Mouse (Mus musculus) subcutaneous adipose tissue, adult 2 months (tissue): Measurements from ENCODE around the gene Xbp1. TPM values are rescaled to one million over a fixed set of nuclear protein-coding genes. Genes with fewer than 3 reads are reported as not detected.

Experiments used
- polyA plus RNA-seq: library from polyadenylated mRNA; depleted of rRNA; stranded (reverse); fragments of >200 nt; gene quantifications from 2 replicates; pipeline ENCODE4 v1.2.3, GENCODE M21; 2012; ENCODE audit warnings: low replicate concordance; rRNA removed

The Xbp1 gene
- 123 and 215 TPM in 2 replicates for polyA plus RNA-seq

DNA sequence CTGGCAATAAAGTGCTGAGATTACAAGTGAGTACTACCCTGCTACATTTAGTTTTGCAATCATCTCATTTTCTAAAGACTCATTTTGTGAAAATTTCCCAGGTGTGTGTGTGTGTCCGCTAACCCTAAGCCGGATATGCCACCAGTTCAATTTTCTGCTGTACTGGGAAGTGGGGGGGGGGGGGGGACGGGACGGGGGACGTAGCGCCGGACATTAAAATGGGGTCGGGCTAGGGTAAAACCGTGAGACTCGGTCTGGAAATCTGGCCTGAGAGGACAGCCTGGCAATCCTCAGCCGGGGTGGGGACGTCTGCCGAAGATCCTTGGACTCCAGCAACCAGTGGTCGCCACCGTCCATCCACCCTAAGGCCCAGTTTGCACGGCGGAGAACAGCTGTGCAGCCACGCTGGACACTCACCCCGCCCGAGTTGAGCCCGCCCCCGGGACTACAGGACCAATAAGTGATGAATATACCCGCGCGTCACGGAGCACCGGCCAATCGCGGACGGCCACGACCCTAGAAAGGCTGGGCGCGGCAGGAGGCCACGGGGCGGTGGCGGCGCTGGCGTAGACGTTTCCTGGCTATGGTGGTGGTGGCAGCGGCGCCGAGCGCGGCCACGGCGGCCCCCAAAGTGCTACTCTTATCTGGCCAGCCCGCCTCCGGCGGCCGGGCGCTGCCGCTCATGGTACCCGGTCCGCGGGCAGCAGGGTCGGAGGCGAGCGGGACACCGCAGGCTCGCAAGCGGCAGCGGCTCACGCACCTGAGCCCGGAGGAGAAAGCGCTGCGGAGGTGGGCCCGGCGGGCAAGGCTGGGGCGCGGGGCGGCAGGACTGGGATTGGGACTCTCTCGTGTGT is at the start of gene Xbp1:
Xbp1 (plus strand) TSS at position 248 of the 854 bp plus-strand sequence.

DNA sequence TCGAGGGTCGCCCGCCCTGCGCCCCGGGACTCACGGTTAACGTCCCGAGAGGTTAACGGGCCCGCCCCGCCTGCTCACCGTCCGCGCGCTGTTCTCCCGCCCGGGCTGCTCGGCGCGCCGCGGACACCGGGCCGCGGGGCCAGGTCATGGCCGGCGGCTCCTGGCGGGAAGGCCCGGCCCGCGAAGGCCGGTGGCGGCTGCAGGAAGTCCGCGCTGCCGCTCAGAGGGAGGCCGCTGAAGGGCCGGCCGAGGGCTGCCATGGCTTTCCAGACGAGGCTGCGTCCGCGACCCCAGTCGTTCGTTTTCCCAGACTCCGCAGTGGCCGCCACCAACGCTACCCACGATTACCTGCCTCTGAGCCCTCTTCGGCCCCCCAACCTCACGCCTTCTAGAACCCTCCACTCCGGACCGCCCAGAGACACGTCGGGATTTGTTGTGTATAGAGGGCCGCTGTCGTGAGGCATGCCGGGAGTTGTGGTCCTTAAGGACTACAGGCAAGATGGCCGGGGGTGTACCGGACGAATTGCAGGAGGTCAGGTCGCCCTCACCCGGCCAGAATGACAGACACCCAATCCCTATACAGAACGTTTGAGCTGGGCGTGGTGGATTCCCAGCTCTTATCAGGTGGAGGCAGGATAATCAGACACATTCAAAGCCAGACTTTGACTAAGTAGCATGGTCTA is 21.5 kb downstream of the Xbp1 start, which contains the start of gene Ccdc117:
Ccdc117 (minus strand) TSS at position 389 of the 683 bp plus-strand sequence.

DNA sequence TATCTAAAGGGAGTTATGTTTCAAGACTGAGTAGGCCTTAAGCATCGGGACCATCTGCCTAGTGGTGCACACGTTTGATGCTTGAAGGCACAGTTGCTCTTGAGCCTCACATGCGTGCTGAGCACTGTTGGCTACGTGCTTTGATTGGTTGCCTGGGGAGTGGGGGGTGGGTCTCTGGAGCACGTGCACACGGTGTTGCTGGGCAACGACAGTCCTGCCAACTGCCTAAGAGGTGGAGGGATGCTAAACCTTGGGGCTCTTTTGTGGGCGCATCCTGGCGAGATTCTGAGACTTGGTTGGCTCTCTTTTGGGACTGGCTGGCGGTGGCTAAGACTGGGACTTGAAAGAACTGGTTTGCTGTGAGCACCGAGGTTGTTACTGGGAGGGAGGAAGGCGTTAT is 49.0 kb downstream of the Xbp1 start, which contains the start of gene Ankrd36:
Ankrd36 (plus strand) TSS at position 211 of the 400 bp plus-strand sequence.

Other genes starting within 250 kb of the Xbp1 start
- gene Znrf3, start 75.8 kb upstream of the Xbp1 start, polyA plus RNA-seq: 3.6 and 14.0 TPM in 2 replicates
- gene Ccdc117, start 21.5 kb downstream of the Xbp1 start, polyA plus RNA-seq: 6.2 and 12.3 TPM in 2 replicates
- not detected in 2 replicates for gene Ankrd36, start 49.0 kb downstream of the Xbp1 start, polyA plus RNA-seq
- 107 and 215 TPM in 2 replicates for gene Mrps24, start 195.0 kb downstream of the Xbp1 start, polyA plus RNA-seq
- 24.1 and 32.3 TPM in 2 replicates for gene Urgcp, start 241.7 kb downstream of the Xbp1 start, polyA plus RNA-seq